Mouse (Mus musculus): ENCODE data around the gene Sh3gl2. TPM values are rescaled to one million over a fixed set of nuclear protein-coding genes. Genes with fewer than 3 reads are reported as not detected.

Gene Sh3gl2
- total and polyA plus RNA-seq, 3 experiments: not detected

DNA sequence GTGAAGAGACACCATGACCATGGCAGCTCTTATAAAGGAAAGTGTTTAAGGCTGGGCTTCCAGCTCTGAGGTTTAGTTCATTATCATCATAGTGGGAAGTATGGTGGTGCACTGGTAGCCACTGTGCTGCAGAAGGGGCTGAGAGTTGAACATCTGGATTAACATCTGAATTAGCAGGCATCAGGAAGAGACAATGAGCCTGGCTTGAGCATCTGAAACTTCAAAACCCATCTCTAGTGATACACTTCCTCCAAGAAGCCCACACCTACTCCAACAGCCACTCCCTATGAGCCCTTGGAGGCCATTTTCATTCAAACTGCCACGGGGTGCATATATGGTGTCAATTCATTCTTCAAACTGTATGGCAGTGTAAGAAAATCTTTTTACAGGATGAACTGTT, 3.6 kb downstream of the Sh3gl2 start:
- no peaks in the 10 kb centered on the region for H3K4me1 ChIP-seq (ENCODE audit: control insufficient read depth in 1 of 2, insufficient read depth in 2 of 2)
- DNase-seq (ENCODE audit: extremely low read depth): no peak
- no peak overlapping the region for H3K4me2 ChIP-seq (ENCODE audit: insufficient read depth, low read depth, poor library complexity, severe bottlenecking)
- H3K9ac ChIP-seq (ENCODE audit: insufficient read depth, low read depth): no peak overlapping the region
- TF ChIP-seq EP300 (IDR thresholded peaks at IDR 0.05; ENCODE audit: low read length) (no peak), BHLHE40 (IDR thresholded peaks at IDR 0.05; ENCODE audit: low read depth, low read length) (no peak), ETS1 (conservative IDR thresholded peaks at IDR 0.05; ENCODE audit: low read depth, low read length) (no peak), ZKSCAN1 (IDR thresholded peaks at IDR 0.05; ENCODE audit: borderline replicate concordance, low read depth, low read length) (no peak), UBTF (IDR thresholded peaks at IDR 0.05; ENCODE audit: low read depth, low read length) (no peak), SMC3 (IDR thresholded peaks at IDR 0.05; ENCODE audit: low read depth, low read length) (no peak), CTCF (conservative IDR thresholded peaks at IDR 0.05 in 1 of 2, IDR thresholded peaks at IDR 0.05 in 1 of 2; ENCODE audit: low read depth in 2 of 2, low read length in 2 of 2) (no peak), ZC3H11A (IDR thresholded peaks at IDR 0.05; ENCODE audit: low read depth, low read length) (no peak), PAX5 (IDR thresholded peaks at IDR 0.05; ENCODE audit: low read length) (no peak), USF1 (IDR thresholded peaks at IDR 0.05; ENCODE audit: low read depth, low read length) (no peak), POLR2A (IDR thresholded peaks at IDR 0.05; ENCODE audit: low read depth, low read length) (no peak), E2F4 (IDR thresholded peaks at IDR 0.05; ENCODE audit: insufficient replicate concordance, low read depth, low read length) (no peak), MEF2A (IDR thresholded peaks at IDR 0.05; ENCODE audit: borderline replicate concordance, low read depth, low read length) (no peak), MXI1 (IDR thresholded peaks at IDR 0.05; ENCODE audit: low read depth, low read length) (no peak), MAZ (IDR thresholded peaks at IDR 0.05; ENCODE audit: low read depth, low read length) (no peak), JUN (IDR thresholded peaks at IDR 0.05; ENCODE audit: insufficient read depth, low read depth, low read length) (no peak), KAT2A (IDR thresholded peaks at IDR 0.05; ENCODE audit: insufficient replicate concordance, low read length) (no peak), JUND (conservative IDR thresholded peaks at IDR 0.05; ENCODE audit: low read depth, low read length) (no peak), ELF1 (IDR thresholded peaks at IDR 0.05; ENCODE audit: low read depth, low read length) (no peak), MAX (IDR thresholded peaks at IDR 0.05; ENCODE audit: low read length) (no peak)
- no peaks in the 10 kb centered on the region for H3K36me3 ChIP-seq (replicated peaks in 1 of 2; ENCODE audit: control insufficient read depth in 1 of 2, insufficient read depth in 1 of 2, low read length in 1 of 2)
- in situ Hi-C loops (cut with MboI; ENCODE audit: low pct_ligation_motif_present, low pct_unique_long_range_greater_than_20kb, low sequenced_read_pairs) (no loop called here), dilution Hi-C loops (cut with MboI; ENCODE audit: extremely low pct_ligation_motif_present, extremely low pct_unique_long_range_greater_than_20kb, low sequenced_read_pairs) (no loop called here)
- no peaks in the 10 kb centered on the region for H3K79me2 ChIP-seq (replicated peaks; ENCODE audit: control insufficient read depth, extremely low read depth, insufficient read depth, poor library complexity, severe bottlenecking)
- no peak overlapping the region for H3K27ac ChIP-seq (ENCODE audit: insufficient read depth, low read depth)
- H3K4me3 ChIP-seq (replicated peaks in 1 of 3; ENCODE audit: low read depth in 2 of 3, low read length in 2 of 3, poor library complexity in 1 of 3): no peak overlapping the region
- H3K27me3 ChIP-seq (replicated peaks): no peaks in the 10 kb centered on the region
- peaks cover 69% of the 10 kb centered on the region for H3K9me3 ChIP-seq (replicated peaks; ENCODE audit: low read length)

DNA sequence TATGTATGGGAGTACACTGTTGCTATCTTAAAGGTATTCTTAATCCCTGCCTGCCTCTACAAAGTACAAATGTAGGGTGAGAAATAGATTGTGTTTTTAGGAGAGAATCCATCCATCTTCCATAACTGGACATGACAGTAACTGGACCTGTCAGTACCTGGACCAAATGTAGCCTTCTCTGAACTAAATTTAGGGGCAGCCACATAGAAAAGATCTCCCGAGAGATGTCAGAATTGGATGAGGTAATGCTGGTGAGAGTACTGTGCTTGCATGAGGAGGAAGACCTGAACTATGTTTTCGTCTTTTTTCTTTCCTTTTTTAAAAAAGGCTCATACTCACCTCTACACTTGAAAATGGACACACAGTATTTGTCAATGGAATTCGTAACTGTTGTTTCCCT, 6.0 kb downstream of the Sh3gl2 start:
- in situ Hi-C loops (cut with MboI; ENCODE audit: low pct_ligation_motif_present, low pct_unique_long_range_greater_than_20kb, low sequenced_read_pairs): no loop called here
- no peak for TF ChIP-seq CHD2 (IDR thresholded peaks at IDR 0.05; ENCODE audit: low read length)
- TF ChIP-seq RAD21 (IDR thresholded peaks at IDR 0.05; ENCODE audit: low read depth, low read length): no peak
- no peak for TF ChIP-seq MAX (IDR thresholded peaks at IDR 0.05; ENCODE audit: low read length)
- TF ChIP-seq POLR2AphosphoS2 (IDR thresholded peaks at IDR 0.05; ENCODE audit: low read depth, low read length): no peak
- TF ChIP-seq BHLHE40 (IDR thresholded peaks at IDR 0.05; ENCODE audit: low read depth, low read length): no peak
- no peak for TF ChIP-seq ETS1 (conservative IDR thresholded peaks at IDR 0.05; ENCODE audit: low read depth, low read length)
- TF ChIP-seq RCOR1 (conservative IDR thresholded peaks at IDR 0.05; ENCODE audit: low read depth, low read length): no peak
- TF ChIP-seq USF1 (IDR thresholded peaks at IDR 0.05; ENCODE audit: low read depth, low read length): no peak
- TF ChIP-seq ZMIZ1 (IDR thresholded peaks at IDR 0.05; ENCODE audit: low read depth, low read length): no peak
- no peak for TF ChIP-seq CTCF (conservative IDR thresholded peaks at IDR 0.05 in 1 of 2, IDR thresholded peaks at IDR 0.05 in 1 of 2; ENCODE audit: low read depth in 2 of 2, low read length in 2 of 2)
- TF ChIP-seq ELF1 (IDR thresholded peaks at IDR 0.05; ENCODE audit: low read depth, low read length): no peak
- TF ChIP-seq MAZ (IDR thresholded peaks at IDR 0.05; ENCODE audit: low read depth, low read length): no peak
- no peak for TF ChIP-seq JUND (conservative IDR thresholded peaks at IDR 0.05; ENCODE audit: low read depth, low read length)
- TF ChIP-seq ZC3H11A (IDR thresholded peaks at IDR 0.05; ENCODE audit: low read depth, low read length): no peak
- TF ChIP-seq JUN (IDR thresholded peaks at IDR 0.05; ENCODE audit: insufficient read depth, low read depth, low read length): no peak
- no peak for TF ChIP-seq KAT2A (IDR thresholded peaks at IDR 0.05; ENCODE audit: insufficient replicate concordance, low read length)
- TF ChIP-seq POLR2A (IDR thresholded peaks at IDR 0.05; ENCODE audit: low read depth, low read length): no peak
- no peak for TF ChIP-seq USF2 (conservative IDR thresholded peaks at IDR 0.05; ENCODE audit: low read depth, low read length)
- no peak for TF ChIP-seq IRF4 (IDR thresholded peaks at IDR 0.05; ENCODE audit: low read depth, low read length)
- no peak overlapping the region for H3K9ac ChIP-seq (ENCODE audit: insufficient read depth, low read depth)

More for the DNA sequence above, 6.0 kb downstream of the Sh3gl2 start:
- H3K36me3 ChIP-seq (replicated peaks in 1 of 2; ENCODE audit: control insufficient read depth in 1 of 2, insufficient read depth in 1 of 2, low read length in 1 of 2): no peaks in the 10 kb centered on the region
- H3K9me3 ChIP-seq (replicated peaks; ENCODE audit: low read length): peaks cover 67% of the 10 kb centered on the region
- no peak overlapping the region for H3K4me3 ChIP-seq (replicated peaks in 1 of 3; ENCODE audit: low read depth in 2 of 3, low read length in 2 of 3, poor library complexity in 1 of 3)
- H3K4me1 ChIP-seq (ENCODE audit: control insufficient read depth in 1 of 2, insufficient read depth in 2 of 2): no peaks in the 10 kb centered on the region
- H3K4me2 ChIP-seq (ENCODE audit: insufficient read depth, low read depth, poor library complexity, severe bottlenecking): no peak overlapping the region
- H3K79me2 ChIP-seq (replicated peaks; ENCODE audit: control insufficient read depth, extremely low read depth, insufficient read depth, poor library complexity, severe bottlenecking): no peaks in the 10 kb centered on the region
- no peak overlapping the region for H3K27ac ChIP-seq (ENCODE audit: insufficient read depth, low read depth)
- dilution Hi-C loops (cut with MboI; ENCODE audit: extremely low pct_ligation_motif_present, extremely low pct_unique_long_range_greater_than_20kb, low sequenced_read_pairs): no loop called here
- no peak for DNase-seq (ENCODE audit: extremely low read depth)
- no peaks in the 10 kb centered on the region for H3K27me3 ChIP-seq (replicated peaks)
